Mouse (Mus musculus): ENCODE measurements around the gene Gpsm3. TPM values are rescaled to one million over a fixed set of nuclear protein-coding genes. Genes with fewer than 3 reads are reported as not detected.

The Gpsm3 gene
- total RNA-seq, 2 experiments from 2014 or later = 5.2 to 6.2 TPM

GRCm38 (mm10) chr17:34603375-34604060 is 13.9 kb downstream of the Gpsm3 start, which contains the start of gene Rnf5:
Gene Rnf5, minus strand, starts transcription at chr17:34603690.
- DNase-seq = peak; percentile 97

GRCm38 (mm10) chr17:34604061-34604508 is 14.5 kb downstream of the Gpsm3 start, which contains the start of gene Agpat1:
Gene Agpat1, plus strand, starts transcription at chr17:34604262.
- peak; percentile 99 for DNase-seq

GRCm38 (mm10) chr17:34604511-34605237 is 15.1 kb downstream of the Gpsm3 start:
- peak; percentile 67 to 68 for DNase-seq

- DNase-seq = peak; percentile 98 to 99
Observed at GRCm38 (mm10) chr17:34605609-34606008, 16.0 kb downstream of the Gpsm3 start.

- DNase-seq = peak; percentile 29 to 38
Observed at GRCm38 (mm10) chr17:34606186-34607039, 16.8 kb downstream of the Gpsm3 start.

- no peak for DNase-seq
Observed at GRCm38 (mm10) chr17:34607997-34608396, 18.4 kb downstream of the Gpsm3 start.

GRCm38 (mm10) chr17:34611050-34611449 is 21.4 kb downstream of the Gpsm3 start:
- no peak for DNase-seq

- no peak for DNase-seq
Observed at GRCm38 (mm10) chr17:34613054-34613645, 23.5 kb downstream of the Gpsm3 start.

GRCm38 (mm10) chr17:34613830-34614229 is 24.2 kb downstream of the Gpsm3 start:
- no peak for DNase-seq

- DNase-seq = no peak
Observed at GRCm38 (mm10) chr17:34615871-34616270, 26.3 kb downstream of the Gpsm3 start, which contains the start of gene Egfl8. Gene Egfl8, minus strand, starts transcription at chr17:34615971.

- peak; percentile 81 to 85 for DNase-seq
Observed at GRCm38 (mm10) chr17:34618999-34619398, 29.4 kb downstream of the Gpsm3 start.

- DNase-seq = no peak
Observed at GRCm38 (mm10) chr17:34621006-34621405, 31.4 kb downstream of the Gpsm3 start.

- no peak for DNase-seq
Observed at GRCm38 (mm10) chr17:34623161-34623560, 33.6 kb downstream of the Gpsm3 start.

GRCm38 (mm10) chr17:34624981-34625380 is 35.4 kb downstream of the Gpsm3 start:
- no peak for DNase-seq

GRCm38 (mm10) chr17:34626062-34626772 is 36.6 kb downstream of the Gpsm3 start:
- DNase-seq = no peak

- peak in 1 of 2 experiments; percentile 37 for DNase-seq
Observed at GRCm38 (mm10) chr17:34626773-34627092, 37.1 kb downstream of the Gpsm3 start.

GRCm38 (mm10) chr17:34627093-34627942 is 37.7 kb downstream of the Gpsm3 start:
- DNase-seq = peak; percentile 90 to 93

- peak; percentile 78 to 82 for DNase-seq
Observed at GRCm38 (mm10) chr17:34627943-34628643, 38.5 kb downstream of the Gpsm3 start, which contains the start of gene Ppt2. Gene Ppt2, minus strand, starts transcription at chr17:34628510.

- no peak for DNase-seq
Observed at GRCm38 (mm10) chr17:34628644-34628967, 39.0 kb downstream of the Gpsm3 start.

All from adrenal gland, postnatal 36 days (tissue).